Mouse (Mus musculus): ENCODE data around the gene Mical3.

The Mical3 gene

DNA sequence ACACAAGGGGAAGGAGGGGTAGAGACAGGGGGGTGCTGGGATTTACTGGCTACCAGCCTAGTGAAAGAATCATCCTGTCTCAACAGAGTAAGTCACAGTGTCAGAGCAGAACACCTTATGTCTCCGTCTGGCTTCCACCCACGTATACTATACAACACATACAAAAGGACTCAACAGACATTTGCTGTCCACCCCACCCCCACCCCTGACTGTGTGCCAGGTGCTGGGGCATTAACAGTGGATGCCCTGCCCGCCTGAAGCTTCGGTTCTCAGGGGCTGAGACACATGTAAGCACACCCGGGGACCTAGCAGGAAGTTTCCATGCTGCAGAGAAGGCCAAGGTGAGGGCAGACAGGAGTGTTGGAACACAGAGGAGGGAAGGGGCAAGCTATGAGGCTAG is 52.6 kb downstream of the Mical3 start:
- DNase-seq: no peak

DNA sequence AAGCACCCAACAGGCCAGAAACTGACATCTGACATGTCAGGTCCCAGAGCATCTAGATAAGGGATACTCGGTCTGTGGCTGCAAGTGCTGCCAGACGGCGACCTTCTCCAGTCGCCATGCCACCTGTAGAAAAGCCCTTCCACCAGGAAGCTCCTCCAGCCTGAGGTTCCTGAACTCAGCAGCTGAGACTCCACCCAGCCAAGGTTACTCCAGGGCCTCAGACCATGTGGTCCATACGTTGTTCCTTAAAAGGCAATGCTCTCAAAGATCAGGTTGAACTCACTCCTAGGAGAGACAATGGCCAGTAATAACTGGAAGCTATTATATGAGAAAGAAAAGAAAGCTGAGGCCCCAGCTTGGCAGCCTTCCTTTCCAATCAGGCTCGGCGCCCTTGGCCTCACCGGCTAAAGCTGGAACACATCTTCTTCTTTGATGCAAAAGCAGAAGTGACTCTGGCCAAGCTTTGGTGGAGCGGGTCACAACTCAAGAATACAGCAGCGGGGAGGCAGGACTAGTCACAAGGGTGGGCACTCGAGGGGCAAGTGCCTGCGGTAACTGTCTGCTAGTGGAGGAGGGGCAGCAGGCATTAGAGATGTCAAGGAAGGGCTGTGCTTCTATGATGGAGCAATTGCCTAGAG is 53.8 kb downstream of the Mical3 start:
- no peak for DNase-seq

DNA sequence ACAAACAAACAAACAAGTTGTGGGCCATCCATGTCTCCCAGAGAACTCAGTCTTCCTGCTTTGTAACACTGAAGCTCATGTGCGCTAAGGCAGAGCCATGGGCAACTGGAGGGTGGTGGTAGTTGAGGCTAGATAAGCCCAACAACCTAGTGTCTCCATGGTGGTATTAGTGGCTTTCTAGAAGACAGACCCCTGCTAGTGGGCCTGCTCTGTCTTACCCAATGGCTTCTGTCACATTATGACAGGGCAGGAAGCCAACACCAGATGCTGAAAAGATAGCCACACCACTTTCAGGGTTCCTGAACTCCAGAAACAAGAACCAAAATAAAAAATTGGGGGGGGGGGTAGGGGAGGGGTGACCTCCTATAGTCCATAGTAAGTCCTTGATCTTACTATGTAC is 55.0 kb downstream of the Mical3 start:
- DNase-seq: no peak

DNA sequence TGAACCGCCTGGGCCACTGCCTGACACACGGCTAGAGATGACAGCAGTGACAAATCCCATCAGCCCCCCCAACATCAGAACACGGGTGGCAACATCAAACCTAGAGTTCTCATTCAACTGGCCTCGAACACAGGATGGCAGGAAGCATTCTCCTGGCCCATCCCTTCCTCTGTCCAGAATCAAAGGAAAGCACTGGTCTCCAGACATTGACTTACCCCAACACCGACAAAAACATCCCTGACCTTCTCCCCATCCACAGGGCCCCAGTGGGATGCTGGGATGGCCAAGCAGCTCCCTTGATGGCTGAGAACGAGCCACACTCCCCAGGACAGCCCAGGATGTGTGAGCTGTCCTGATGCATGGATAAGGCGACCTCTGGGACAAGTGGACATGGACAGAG is 57.5 kb downstream of the Mical3 start:
- no peak for DNase-seq

DNA sequence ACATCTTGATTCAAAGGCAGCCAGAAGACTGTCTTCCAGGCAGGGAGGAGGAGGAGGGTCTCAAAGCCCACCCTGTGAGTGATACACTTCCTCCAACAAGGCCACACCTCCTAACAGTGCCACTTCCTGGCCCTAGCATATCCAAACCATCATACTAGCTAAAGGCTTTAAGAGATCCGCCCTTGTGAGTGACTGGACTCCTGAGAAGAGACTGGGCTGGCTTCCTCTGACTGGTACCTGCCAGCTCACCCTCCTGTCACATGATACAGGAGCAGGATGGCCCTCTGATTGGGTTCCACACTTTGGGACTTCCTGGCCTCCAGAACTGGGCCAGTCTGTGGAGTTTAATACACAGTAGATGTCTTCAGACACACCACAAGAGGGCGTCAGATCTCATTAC is 58.2 kb downstream of the Mical3 start:
- no peak for DNase-seq

DNA sequence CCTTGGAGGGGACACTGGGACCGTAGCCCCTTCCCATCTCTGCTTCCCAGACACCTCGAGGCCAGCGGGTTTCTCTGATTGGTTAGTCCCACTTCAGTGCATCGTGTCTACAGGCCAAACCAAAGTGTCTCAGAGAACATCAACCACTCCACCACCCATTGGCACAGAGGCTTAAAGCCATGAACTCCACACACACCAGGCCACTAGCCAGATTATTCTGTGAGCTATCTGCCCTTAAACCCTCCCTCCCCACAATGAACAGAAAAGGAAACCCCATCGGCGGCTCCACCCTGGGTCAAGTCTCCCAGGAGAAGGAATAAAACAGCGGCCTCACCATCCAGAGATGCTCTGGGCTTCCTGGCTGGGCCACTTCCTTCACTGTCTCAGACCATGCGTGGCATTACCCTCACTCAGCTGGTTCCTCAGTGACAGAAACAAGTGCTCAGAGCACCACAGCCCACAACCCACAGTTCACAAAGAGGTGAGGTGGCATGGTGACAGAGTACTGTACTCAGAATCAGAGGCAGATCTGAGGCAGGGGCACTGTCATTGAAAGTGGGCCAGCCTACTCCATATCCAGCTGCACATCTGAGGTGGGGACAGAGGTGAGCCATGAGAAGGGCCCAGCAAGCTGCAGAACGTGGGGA is 60.1 kb downstream of the Mical3 start:
- no peak for DNase-seq

DNA sequence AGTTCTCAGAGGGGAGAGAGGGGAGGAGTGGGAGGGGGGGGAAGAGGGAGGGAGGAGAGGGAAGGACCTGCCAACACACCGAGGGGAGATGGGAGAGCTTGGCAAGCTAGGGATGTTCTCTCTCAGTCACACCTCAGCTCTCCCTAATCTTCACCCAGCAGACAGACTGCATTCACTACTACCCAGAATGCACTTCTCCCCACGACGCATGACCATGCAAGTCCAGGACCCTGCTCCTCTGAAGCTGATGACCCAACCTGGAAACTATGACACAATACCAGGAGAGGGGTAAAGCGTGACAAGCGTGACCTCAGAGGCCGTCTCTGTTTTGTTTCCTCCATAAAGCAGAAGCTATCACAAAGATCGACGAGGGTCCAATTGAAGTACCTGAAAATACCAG is 61.6 kb downstream of the Mical3 start:
- no peak for DNase-seq

DNA sequence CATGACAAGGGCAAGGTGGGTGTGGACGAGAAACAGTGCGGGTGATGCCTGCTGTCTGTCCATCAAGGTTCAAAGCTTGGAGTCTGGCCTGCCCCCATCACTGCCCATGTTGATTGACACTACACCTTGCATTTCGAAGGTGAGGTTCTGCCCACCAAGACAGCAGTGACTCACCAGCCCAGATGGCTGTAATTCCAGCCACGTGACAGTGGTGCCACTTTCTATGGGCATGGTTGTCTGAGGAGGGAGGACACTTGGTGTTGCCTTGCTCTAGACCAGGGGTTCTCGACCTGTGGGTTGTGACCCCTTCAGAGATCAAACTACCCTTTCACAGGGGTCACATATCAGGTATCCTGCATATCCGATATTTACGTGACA is 62.7 kb downstream of the Mical3 start:
- DNase-seq: no peak

DNA sequence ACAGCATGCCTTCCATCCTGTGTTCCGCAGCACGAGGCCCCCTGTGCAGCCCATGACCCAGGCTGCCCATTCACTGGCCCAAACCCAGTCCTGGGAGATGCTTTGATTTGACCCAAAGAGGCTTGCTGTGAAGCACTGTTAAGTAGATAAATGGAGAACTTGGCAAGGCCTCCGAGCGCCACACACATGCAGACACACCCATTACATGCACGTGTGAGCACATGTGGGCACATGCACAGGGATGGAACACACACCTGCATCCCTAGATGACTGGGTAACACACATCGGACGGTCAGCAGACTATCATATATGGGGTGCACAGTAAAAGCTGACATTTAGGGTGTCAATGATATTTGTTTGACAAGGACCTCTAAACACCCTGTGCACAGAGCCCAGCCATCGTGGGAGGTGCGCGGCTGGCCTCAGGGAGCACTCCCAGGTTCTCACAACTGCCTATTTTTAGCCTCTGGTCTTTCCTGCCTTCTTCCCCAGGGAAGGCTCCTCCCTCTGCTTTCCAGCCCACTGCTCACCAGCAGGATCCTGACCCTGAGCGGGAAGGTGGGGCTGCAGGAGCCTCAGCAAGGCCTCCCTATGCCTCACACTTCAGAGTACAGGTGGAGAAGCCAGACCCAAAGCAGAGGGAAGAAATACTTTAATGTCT is 63.2 kb downstream of the Mical3 start:
- peak; percentile 77 to 78 for DNase-seq

DNA sequence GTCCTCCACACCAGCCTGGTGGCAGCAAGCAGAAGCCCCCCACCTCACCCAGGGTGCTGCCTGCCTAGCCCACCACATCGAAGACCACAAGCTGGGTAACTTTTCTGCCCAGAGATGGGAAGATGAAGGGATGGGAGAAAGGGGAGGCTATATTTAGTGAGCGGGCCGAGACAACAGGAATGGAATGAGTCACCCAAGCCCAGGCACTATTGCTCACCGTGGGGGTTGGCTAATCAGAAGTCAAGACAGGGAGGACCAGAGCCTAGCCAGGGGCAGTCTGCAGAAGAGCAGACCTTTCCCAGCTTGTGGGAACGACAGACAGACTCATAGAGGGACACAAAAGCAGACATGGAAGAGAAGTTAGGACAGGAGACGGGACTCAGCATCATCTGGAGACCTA is 64.0 kb downstream of the Mical3 start:
- no peak for DNase-seq

DNA sequence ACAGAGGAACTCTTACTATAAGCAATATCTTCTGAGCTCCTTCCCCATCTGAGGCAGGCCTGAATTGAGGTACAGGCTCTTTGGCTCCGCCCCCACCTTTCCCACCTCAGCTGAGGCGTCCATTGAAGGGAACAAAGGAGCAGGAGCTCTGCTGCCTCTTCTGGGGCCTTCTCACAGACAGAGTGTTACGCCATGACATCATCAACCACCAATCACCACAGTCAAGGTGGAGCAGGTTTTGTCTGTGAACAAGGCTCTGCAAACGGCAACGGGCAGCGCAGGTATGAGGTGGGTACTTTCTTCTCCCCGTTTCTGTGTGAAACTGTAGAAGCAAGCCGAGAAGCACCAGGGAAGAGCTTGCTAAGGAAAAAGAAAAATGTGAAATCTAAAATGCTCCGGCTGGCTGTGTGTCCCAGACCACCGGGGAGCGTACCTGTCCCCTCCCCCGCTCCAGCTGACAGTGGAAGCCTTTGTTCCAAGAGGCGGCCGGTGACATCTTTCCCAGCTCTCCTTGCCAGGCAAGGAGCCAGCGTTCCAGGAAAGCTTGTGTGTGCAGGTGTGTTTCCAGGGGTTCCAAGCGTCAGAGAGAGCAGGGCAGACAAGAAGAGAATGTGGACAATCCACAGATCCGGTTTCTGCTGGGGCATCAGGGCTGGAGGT is 66.3 kb downstream of the Mical3 start:
- peak; percentile 51 to 52 for DNase-seq

DNA sequence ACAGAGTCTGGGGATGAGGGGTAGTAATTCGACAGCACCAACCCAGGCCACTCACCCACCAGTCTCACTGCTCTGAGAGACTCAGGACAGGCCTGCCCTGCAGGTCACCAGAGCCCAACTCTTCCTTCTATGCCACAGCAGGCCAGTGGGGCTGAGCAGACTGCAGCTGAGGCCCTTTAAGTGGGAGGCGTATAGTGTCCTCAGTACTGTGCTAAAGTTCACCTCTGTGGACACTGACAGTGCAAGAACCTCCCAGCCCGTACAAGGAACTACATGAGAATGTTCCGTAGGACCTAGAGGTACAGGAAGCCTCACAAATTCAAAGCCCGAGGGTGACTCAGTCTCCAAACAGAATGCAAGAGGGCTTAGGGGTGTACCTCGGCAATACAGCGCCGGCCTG is 67.0 kb downstream of the Mical3 start:
- DNase-seq: peak; percentile 59 to 62

DNA sequence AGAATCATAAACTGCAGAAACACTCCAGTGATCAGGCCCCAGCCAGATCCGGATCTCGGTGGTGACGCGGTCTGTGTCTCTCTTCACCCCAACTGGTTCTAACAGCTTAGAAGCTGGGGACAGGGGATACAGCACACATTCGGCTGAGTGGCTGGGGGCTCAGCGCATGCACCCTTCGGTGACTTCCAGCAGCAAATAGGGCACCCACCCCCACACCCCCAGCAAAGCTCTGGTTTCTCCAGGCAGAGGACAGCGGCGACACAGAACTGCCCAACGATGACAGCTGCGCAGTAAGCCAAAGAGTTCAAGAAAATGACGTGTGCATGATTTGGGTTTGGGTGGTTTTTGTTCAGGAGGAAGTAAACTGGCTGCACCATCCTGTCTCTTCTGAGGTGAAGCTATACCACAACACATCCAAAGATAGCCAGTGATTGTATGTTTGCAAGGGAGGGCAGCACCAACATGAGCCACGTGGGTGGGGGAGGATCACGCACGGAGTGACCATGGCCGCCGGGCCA is 67.8 kb downstream of the Mical3 start:
- DNase-seq: peak in 1 of 2 experiments; percentile 34

DNA sequence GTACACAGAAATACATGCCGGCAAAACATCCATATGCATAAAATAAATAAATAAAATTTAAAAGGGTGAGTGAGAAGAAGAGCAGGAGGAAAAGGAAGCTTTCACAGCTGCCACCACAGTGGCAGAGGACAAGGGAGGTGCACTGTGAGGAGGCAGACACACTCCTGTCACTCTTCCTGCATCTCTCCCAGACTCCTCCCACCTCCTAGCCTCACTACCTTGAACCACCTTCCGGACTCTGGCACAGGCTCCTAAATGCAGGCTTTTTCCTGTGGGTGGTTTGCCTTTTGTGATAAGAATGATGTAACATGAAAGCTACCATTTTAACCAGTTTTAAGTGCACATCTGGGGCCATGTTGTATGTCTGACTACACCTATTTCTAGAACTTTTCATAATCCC is 72.8 kb downstream of the Mical3 start:
- DNase-seq: no peak

DNA sequence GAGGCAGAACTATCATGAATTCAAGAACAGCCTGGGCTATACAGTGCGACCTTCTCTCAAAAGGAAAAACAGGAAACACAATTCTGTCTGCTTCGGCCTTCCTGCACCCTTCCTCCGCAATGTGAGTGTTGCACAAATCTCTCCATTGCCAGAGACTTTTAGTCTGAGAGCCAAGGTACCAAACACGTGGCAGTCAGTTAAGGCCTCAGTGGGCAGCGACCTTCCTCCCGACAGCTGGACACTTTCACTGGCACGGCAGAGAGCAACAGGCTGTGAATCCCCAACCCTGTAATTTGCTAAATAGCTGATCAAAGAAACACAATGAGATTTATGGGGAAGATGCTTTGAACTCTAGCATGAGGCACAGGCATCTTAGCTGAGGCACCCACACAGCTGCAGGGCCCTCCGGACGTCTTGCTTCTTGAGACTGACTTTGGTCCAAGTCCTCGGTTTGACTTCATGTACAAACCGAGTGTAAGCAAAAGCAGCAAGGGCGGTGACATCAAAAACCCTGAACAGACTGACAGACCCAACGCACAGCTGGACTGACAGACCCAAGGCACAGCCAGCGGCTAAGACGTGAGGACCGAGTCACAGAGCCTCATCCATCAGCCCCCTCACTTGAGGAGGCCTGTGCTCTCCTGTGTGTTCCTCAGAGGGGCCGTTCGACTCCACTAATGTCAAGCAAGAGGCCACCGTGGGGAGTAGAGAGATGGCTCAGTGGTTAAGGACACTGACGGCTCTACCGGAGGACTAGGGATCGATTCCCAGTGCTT is 73.4 kb downstream of the Mical3 start:
- DNase-seq: no peak

DNA sequence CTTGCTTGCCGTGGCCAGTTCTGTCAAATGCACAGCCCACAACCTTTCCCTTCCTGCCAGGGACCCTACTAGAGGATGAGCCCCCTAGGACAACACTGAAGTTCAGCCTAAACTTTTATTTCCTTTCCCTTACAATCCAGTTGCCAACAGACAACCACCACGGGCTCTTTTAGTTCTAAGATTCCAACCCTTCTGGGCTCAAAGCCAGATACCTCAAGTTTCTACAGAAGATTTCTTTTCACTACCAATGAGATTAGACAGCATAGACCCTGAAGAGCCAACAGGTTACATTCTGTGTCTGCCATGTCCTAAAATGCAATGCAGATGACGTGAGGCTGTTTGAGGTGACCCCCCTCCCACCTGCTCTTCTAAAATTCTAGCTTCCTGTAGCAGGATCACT is 75.3 kb downstream of the Mical3 start:
- no peak for DNase-seq

DNA sequence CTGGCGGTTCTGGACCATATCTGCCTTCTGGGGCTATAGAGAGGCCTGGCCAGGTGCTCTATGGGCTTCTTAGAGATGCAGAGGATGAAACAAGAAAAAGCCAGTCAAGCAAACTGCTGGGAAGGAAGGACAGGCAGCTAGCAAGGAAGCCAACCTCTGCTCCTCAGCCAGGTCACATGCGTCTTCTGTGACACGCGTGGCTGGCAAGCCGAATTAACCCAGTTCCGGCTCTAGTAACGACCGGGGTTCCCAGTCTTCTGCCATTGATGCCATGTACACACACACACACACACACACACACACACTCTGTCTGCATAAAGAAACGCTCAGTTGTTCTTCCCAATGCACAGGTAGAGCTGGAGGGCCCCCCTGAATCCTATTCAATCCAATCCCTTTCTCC is 75.9 kb downstream of the Mical3 start:
- no peak for DNase-seq

DNA sequence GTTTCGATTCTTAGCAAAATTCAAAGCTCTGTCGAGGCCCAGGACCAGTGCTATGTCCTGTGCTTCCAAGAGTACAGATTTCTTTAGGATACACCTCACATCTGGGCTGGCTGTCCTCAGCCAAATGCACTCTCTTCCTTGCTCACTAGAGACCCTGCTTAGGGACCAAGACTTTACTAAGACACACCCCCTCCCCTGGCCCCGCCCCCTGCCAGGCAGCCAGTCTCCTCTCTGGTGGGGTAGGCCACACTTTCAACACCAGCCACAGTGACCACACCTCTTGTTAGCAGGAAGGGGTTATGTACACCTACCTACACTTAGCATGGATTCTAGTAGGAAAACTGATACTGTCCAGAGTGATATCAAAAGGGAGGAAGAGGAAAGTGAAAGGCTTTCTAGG is 76.5 kb downstream of the Mical3 start:
- DNase-seq: no peak

DNA sequence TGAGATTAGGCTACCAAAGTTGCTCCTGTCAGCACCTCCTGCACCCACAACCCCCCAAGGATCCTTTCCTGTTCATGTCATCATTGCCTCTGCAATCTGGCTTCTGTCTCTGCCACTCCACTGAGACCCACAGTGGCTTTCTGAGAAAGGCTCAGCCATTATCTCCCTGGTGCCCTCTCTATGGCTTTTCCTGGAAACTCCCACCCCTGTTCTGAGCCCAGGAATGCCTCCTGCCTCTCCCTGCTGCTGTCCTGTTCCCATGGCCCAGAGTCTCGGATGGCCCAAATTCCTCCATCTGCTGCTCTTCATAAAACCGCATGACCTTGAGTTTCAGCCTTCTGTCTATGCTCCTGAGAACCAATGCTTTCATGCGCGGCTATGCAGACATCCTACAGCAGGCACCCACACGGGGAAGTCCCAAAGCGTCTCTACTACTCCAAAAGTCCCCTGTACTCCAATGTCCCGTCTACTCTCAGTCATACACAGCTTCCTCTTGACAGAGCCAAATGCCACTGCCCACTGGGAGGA is 77.2 kb downstream of the Mical3 start:
- DNase-seq: no peak

DNA sequence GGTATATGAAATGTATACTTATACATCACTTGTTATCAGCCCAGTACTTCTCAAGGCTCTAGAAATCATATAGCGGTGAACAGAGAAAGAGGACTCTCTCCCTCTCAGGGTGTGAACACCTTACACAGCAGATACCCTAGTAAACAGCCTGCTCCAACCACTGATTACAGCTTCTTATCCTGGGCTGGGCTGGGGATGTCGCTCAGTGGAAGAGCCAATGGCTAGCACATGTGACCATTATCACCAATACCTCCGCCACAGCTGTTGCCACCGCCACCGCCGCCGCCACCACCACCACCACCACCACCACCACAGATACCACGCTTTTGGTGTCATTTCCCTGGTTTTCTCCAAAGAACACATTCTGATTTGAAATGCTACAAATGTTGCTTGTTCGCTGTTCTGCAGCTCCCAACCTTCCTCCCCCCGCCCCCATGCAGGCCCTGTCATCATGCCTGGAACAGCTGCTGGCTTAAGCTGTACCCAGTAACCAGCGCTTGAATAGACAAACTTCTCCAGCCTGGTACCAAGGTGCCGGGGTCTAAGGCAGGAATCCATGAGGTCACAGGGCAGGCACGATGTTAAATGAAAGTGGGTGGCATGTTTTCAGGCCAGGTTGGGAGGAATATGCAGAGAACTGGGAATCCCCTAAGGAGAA is 78.7 kb downstream of the Mical3 start:
- no peak for DNase-seq

DNA sequence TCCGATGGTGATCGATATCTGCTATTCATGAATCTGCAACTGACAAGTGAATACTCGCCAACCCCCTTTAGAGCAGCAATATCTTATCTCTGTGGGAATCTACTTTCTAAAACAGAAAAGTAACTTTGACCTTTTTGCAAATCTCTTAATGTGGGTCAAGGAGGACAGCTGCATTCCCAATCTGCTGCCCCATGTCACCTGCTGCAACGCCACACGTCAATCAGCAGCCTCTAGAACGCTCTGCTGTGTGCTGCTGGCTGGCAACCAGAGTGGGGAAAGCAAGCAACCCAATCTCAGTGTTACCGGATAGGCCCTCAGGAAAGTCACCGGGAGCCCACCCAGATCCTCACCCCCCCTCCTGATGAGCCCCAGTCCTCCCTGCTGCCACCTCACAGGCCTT is 79.4 kb downstream of the Mical3 start:
- DNase-seq: no peak

DNA sequence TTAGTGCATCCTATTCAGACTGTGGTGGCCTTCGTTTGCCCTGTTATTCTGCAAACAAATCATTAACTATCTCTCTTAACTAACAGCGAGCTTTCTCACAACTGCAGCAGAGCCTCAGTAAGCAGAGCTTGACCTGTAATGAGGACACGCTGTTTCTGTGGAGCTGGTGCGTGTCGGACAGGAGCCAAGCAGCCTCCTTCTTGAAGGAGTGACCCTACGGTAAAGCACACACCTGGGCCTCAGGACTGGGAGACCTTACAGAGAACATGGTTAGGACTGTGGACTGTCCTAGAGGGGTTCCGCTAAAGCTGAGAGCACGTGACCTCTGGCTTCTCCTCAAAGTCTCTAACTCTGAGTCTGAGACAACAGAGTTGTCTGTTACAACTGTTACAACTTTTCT is 82.1 kb downstream of the Mical3 start:
- peak; percentile 91 to 94 for DNase-seq

All from kidney, adult 8-10 months (tissue).